ENCODE assay signal across 12 mouse cellular contexts in genomic region chr16:12234289-12234688, GRCm38 (mm10).
DNase-seq lines count a peak whose midpoint lies in the region; ATAC-seq and TF ChIP-seq lines count a peak whose summit lies in the region.
"Had no signal": no experiment of that assay in that cellular context is flagged by ENCODE, and none has a peak within 500 bp of the region (broad histone marks: within the 10 kb centered on the region; RNA-seq: fewer than 3 reads in every experiment).

No protein-coding gene starts in this region.

- no peaks in the 10 kb centered on the region for H3K79me2 ChIP-seq in liver, adult 2 months (ENCODE audit: control insufficient read depth, insufficient read depth, low read length)

- peak overlapping the region; percentile 63; the same call in 1 of the 2 replicates for H3K27ac ChIP-seq in liver, adult 2 months (replicated peaks; ENCODE audit: insufficient read depth, low read depth, low read length)
- H3K27ac ChIP-seq in liver, embryonic 12.5 days = no peak overlapping the region
- peak overlapping the region; percentile 37 to 60; a peak in 3 of 4 replicates for H3K27ac ChIP-seq in heart, embryonic 14.5 days (replicated peaks in 1 of 2; ENCODE audit: control insufficient read depth in 1 of 2, insufficient read depth in 1 of 2, low read depth in 2 of 2, low read length in 2 of 2)
- H3K27ac ChIP-seq: hindbrain, embryonic 14.5 days; neural tube, embryonic 12.5 days had no signal

- ATAC-seq in liver, embryonic 12.5 days = no peak
- ATAC-seq in heart, embryonic 14.5 days (ENCODE audit: insufficient number of reproducible peaks, insufficient read depth, low FRiP score, low read depth) = peak; percentile 72
- ATAC-seq in megakaryocyte progenitor cell, adult 5-6 weeks (replicated peaks; ENCODE audit: poor library complexity) = no peak

- H3K27me3 ChIP-seq in liver, adult 2 months (ENCODE audit: control insufficient read depth, insufficient read depth, low read length) = no peaks in the 10 kb centered on the region
- no peaks in the 10 kb centered on the region for H3K27me3 ChIP-seq in liver, embryonic 12.5 days (replicated peaks)
- H3K27me3 ChIP-seq in heart, embryonic 14.5 days (ENCODE audit: control insufficient read depth, insufficient read depth, low read length) = no peaks in the 10 kb centered on the region
- H3K27me3 ChIP-seq: neural tube, embryonic 12.5 days had no signal

- DNase-seq in liver, adult 2 months (ENCODE audit: extremely low read depth, low read depth, low spot score) = peak; percentile 13
- DNase-seq in kidney, adult 8-10 months = peak; percentile 6 to 10
- DNase-seq in lung, postnatal 10 days = peak; percentile 28
- DNase-seq in thymus, adult 18-20 months = no peak
- DNase-seq: retina, postnatal 1 day; thymus, postnatal 36 days had no signal

- peaks cover 3% of the 10 kb centered on the region for H3K4me1 ChIP-seq in liver, adult 2 months (ENCODE audit: control insufficient read depth, insufficient read depth, low read length)
- no peaks in the 10 kb centered on the region for H3K4me1 ChIP-seq in liver, embryonic 12.5 days
- no peaks in the 10 kb centered on the region; a peak in 1 of 4 replicates for H3K4me1 ChIP-seq in heart, embryonic 14.5 days (ENCODE audit: control insufficient read depth in 2 of 2, insufficient read depth in 2 of 2, low read length in 2 of 2)
- H3K4me1 ChIP-seq: neural tube, embryonic 12.5 days had no signal

- TF ChIP-seq POLR2A in liver, adult 2 months (IDR thresholded peaks at IDR 0.05; ENCODE audit: extremely low read depth, insufficient read depth, low read length) = no peak

- H3K9me3 ChIP-seq in liver, embryonic 12.5 days (replicated peaks) = no peaks in the 10 kb centered on the region
- no peaks in the 10 kb centered on the region for H3K9me3 ChIP-seq in heart, embryonic 14.5 days (ENCODE audit: control insufficient read depth, low read length)
- H3K9me3 ChIP-seq: neural tube, embryonic 12.5 days had no signal

- no peak overlapping the region for H3K4me2 ChIP-seq in liver, embryonic 12.5 days
- no peak overlapping the region for H3K4me2 ChIP-seq in heart, embryonic 14.5 days (ENCODE audit: low read length)
- H3K4me2 ChIP-seq: hindbrain, embryonic 14.5 days; midbrain, embryonic 11.5 days; neural tube, embryonic 12.5 days had no signal

- H3K36me3 ChIP-seq in liver, adult 2 months (ENCODE audit: control insufficient read depth, insufficient read depth, low read length) = no peaks in the 10 kb centered on the region
- H3K36me3 ChIP-seq in liver, embryonic 12.5 days = no peaks in the 10 kb centered on the region
- H3K36me3 ChIP-seq in heart, embryonic 14.5 days (ENCODE audit: control insufficient read depth, insufficient read depth, low read length) = no peaks in the 10 kb centered on the region
- H3K36me3 ChIP-seq: neural tube, embryonic 12.5 days had no signal

- no peak overlapping the region for H3K4me3 ChIP-seq in liver, adult 2 months (ENCODE audit: insufficient read depth, low read depth, low read length)
- no peak overlapping the region for H3K4me3 ChIP-seq in liver, embryonic 12.5 days
- no peak overlapping the region for H3K4me3 ChIP-seq in heart, embryonic 14.5 days (ENCODE audit: control insufficient read depth in 1 of 2, insufficient read depth in 1 of 2, low read depth in 1 of 2, low read length in 2 of 2)
- H3K4me3 ChIP-seq: neural tube, embryonic 12.5 days had no signal

- no peak for TF ChIP-seq CTCF in liver, adult 2 months (IDR thresholded peaks at IDR 0.05; ENCODE audit: low read depth, low read length)

- H3K9ac ChIP-seq in liver, adult 2 months (ENCODE audit: low read depth, low read length) = no peak overlapping the region
- no peak overlapping the region for H3K9ac ChIP-seq in liver, embryonic 12.5 days
- no peak overlapping the region for H3K9ac ChIP-seq in heart, embryonic 14.5 days (ENCODE audit: low read length)
- H3K9ac ChIP-seq: hindbrain, embryonic 14.5 days; neural tube, embryonic 12.5 days had no signal

- WGBS in liver, adult 2 months = 63% methylated on average over 2 of the region's 2 CpGs
- WGBS in liver, embryonic 12.5 days (ENCODE audit: insufficient replicate concordance) = 40% methylated on average over 2 of the region's 2 CpGs
- WGBS in heart, embryonic 14.5 days = 54% methylated on average over 2 of the region's 2 CpGs

Comparison
In these comparisons a context has a peak if more than half of its experiments do, and no peak if none do; other contexts are left out.
1. DNase-seq: peak in liver, adult 2 months (single experiment), kidney, adult 8-10 months (2 of 2) and lung, postnatal 10 days (single experiment); none in thymus, adult 18-20 months (0 of 2).